Mouse (Mus musculus) hindbrain, embryonic 13.5 days (tissue): Measurements from ENCODE around the gene Emilin3. TPM values are rescaled to one million over a fixed set of nuclear protein-coding genes. Genes with fewer than 3 reads are reported as not detected.
"Not testable (repeated sequence)": the region's sequence is repeated elsewhere in the genome, so short reads cannot be mapped to it uniquely, and the experiment has no call there.

Source experiments
- ATAC-seq: fragments of 200-750 bp; cut with Nextera tagmentation; 2 replicates; pipeline ENCODE4 v1.8.0; 2017; ENCODE audit warnings: moderate TSS enrichment; ENCODE audit not compliant: low FRiP score
- H3K27ac ChIP-seq: fragments of 300-500 bp; sonication (generic); 2 replicates; pipeline ENCODE4 v1.5.1; 2015; ENCODE audit warnings: inconsistent platforms, mild to moderate bottlenecking, moderate library complexity
- H3K27me3 ChIP-seq: fragments of 300-500 bp; sonication (generic); 2 replicates; pipeline ENCODE4 v1.6.1; 2015; ENCODE audit warnings: mild to moderate bottlenecking, inconsistent platforms
- H3K36me3 ChIP-seq: fragments of 300-500 bp; sonication (generic); 2 replicates; pipeline ENCODE4 v1.6.1; 2015; ENCODE audit warnings: mild to moderate bottlenecking, inconsistent platforms
- H3K4me1 ChIP-seq: fragments of 300-500 bp; sonication (generic); replicated peaks from 2 replicates; pipeline ENCODE4 v1.6.1; 2015; ENCODE audit warnings: inconsistent platforms
- H3K4me2 ChIP-seq: fragments of 300-500 bp; sonication (generic); 2 replicates; pipeline ENCODE4 v1.6.1; 2015; ENCODE audit warnings: inconsistent platforms, mild to moderate bottlenecking, moderate library complexity
- H3K4me3 ChIP-seq: fragments of 300-500 bp; sonication (generic); 2 replicates; pipeline ENCODE4 v1.5.1; 2015; ENCODE audit warnings: mild to moderate bottlenecking, inconsistent platforms
- H3K9ac ChIP-seq: fragments of 300-500 bp; sonication (generic); 2 replicates; pipeline ENCODE4 v1.6.1; 2015; ENCODE audit warnings: mild to moderate bottlenecking, inconsistent platforms
- H3K9me3 ChIP-seq: fragments of 300-500 bp; sonication (generic); 2 replicates; pipeline ENCODE4 v1.6.1; 2016; ENCODE audit warnings: inconsistent platforms
- WGBS: fragments of 180-500 bp; shearing (Covaris S2); methylation state at CpG from one replicate; pipeline ENCODE4 v1.1.7; 2015; 5-methylcytosine and 5-hydroxymethylcytosine counted together
- polyA plus RNA-seq: library from polyadenylated mRNA; unstranded; fragments of >200 nt; fragmentation: Nextera tagmentation; extraction: Ambion mirVana; gene quantifications from 2 replicates; pipeline ENCODE4 v1.2.1, GENCODE M21; 2015

The Emilin3 gene
- 0.90 and 1.6 TPM in 2 replicates for polyA plus RNA-seq

GRCm38 (mm10) chr2:160912231-160912671, at the start of gene Emilin3:
Gene Emilin3 (minus strand): TSS chr2:160912328.
- peaks cover 20% of the 10 kb centered on the region for H3K4me1 ChIP-seq
- ATAC-seq: 0 out of 2 replicates have a peak, but pooled peaks have one; percentile 29

GRCm38 (mm10) chr2:160960956-160961646, 49.0 kb upstream of the Emilin3 start:
- Histone ChIP-seq H3K4me2 (no peak overlapping the region), H3K36me3 (peaks cover 83% of the 10 kb centered on the region), H3K27me3 (no peaks in the 10 kb centered on the region), H3K4me3 (no peak overlapping the region), H3K4me1 (no peaks in the 10 kb centered on the region), H3K9ac (no peak overlapping the region), H3K9me3 (no peaks in the 10 kb centered on the region), H3K27ac (no peak overlapping the region)
- ATAC-seq: no peak
- 96% methylated on average over 6 of the region's 6 CpGs for WGBS

More at GRCm38 (mm10) chr2:160912231-160912671, at the start of gene Emilin3:
- peaks cover 94% of the 10 kb centered on the region for H3K27me3 ChIP-seq
- peak within 1 kb of the TSS; percentile 42 for H3K4me3 ChIP-seq
- no peaks in the 10 kb centered on the region for H3K36me3 ChIP-seq
- WGBS: under 1% methylated on average over 45 of the region's 46 CpGs
- peak within 1 kb of the TSS; percentile 75 for H3K4me2 ChIP-seq
- H3K27ac ChIP-seq: no peak within 1 kb of the TSS
- H3K9me3 ChIP-seq: no peaks in the 10 kb centered on the region
- peak within 1 kb of the TSS; percentile 59 for H3K9ac ChIP-seq

GRCm38 (mm10) chr2:160959901-160960300, 47.8 kb upstream of the Emilin3 start:
- WGBS: 95% methylated on average over 5 of the region's 5 CpGs
- peaks cover 83% of the 10 kb centered on the region for H3K36me3 ChIP-seq

GRCm38 (mm10) chr2:160958737-160959136, 46.6 kb upstream of the Emilin3 start:
- no peak for ATAC-seq
- H3K4me1 ChIP-seq: peaks cover under 1% of the 10 kb centered on the region; the same call in 1 of the 2 replicates
- peaks cover 84% of the 10 kb centered on the region for H3K36me3 ChIP-seq
- H3K27ac ChIP-seq: no peak overlapping the region
- no peaks in the 10 kb centered on the region for H3K27me3 ChIP-seq
- H3K4me3 ChIP-seq: no peak overlapping the region
- H3K9ac ChIP-seq: no peak overlapping the region
- 94% methylated on average over 5 of the region's 5 CpGs for WGBS
- no peak overlapping the region for H3K4me2 ChIP-seq
- H3K9me3 ChIP-seq: no peaks in the 10 kb centered on the region

More at GRCm38 (mm10) chr2:160959901-160960300, 47.8 kb upstream of the Emilin3 start:
- no peak for ATAC-seq
- no peak overlapping the region for H3K9ac ChIP-seq
- no peak overlapping the region for H3K4me2 ChIP-seq
- no peak overlapping the region for H3K27ac ChIP-seq
- no peaks in the 10 kb centered on the region for H3K4me1 ChIP-seq
- H3K27me3 ChIP-seq: no peaks in the 10 kb centered on the region
- H3K9me3 ChIP-seq: no peaks in the 10 kb centered on the region
- no peak overlapping the region for H3K4me3 ChIP-seq

- not testable (repeated sequence) for H3K4me3 ChIP-seq, ATAC-seq, H3K4me1 ChIP-seq, H3K27me3 ChIP-seq, H3K9me3 ChIP-seq, H3K9ac ChIP-seq, H3K27ac ChIP-seq, H3K4me2 ChIP-seq
- H3K36me3 ChIP-seq: peaks cover 84% of the 10 kb centered on the region
Measured at GRCm38 (mm10) chr2:160957801-160958200, 45.7 kb upstream of the Emilin3 start.

- not testable (repeated sequence) for H3K9me3 ChIP-seq
- H3K36me3 ChIP-seq: peaks cover 83% of the 10 kb centered on the region
Measured at GRCm38 (mm10) chr2:160957307-160957706, 45.2 kb upstream of the Emilin3 start.

GRCm38 (mm10) chr2:160955331-160955730, 43.2 kb upstream of the Emilin3 start:
- Histone ChIP-seq H3K4me3 (no peak overlapping the region), H3K9ac (no peak overlapping the region), H3K4me2 (no peak overlapping the region), H3K4me1 (peaks cover 7% of the 10 kb centered on the region), H3K36me3 (peaks cover 85% of the 10 kb centered on the region), H3K9me3 (no peaks in the 10 kb centered on the region), H3K27me3 (no peaks in the 10 kb centered on the region), H3K27ac (no peak overlapping the region)
- ATAC-seq: no peak
- WGBS: 78% methylated on average over 7 of the region's 7 CpGs

More at GRCm38 (mm10) chr2:160957307-160957706, 45.2 kb upstream of the Emilin3 start:
- not testable (repeated sequence) for ATAC-seq, H3K9ac ChIP-seq, H3K27ac ChIP-seq, H3K4me3 ChIP-seq, H3K4me1 ChIP-seq, H3K4me2 ChIP-seq, H3K27me3 ChIP-seq

- no peak for ATAC-seq
- no peak overlapping the region for H3K27ac ChIP-seq
- no peaks in the 10 kb centered on the region for H3K27me3 ChIP-seq
- H3K9ac ChIP-seq: no peak overlapping the region
- H3K4me3 ChIP-seq: no peak overlapping the region
- WGBS: 94% methylated on average over 3 of the region's 3 CpGs
- no peak overlapping the region for H3K4me2 ChIP-seq
- H3K36me3 ChIP-seq: peaks cover 85% of the 10 kb centered on the region
- peaks cover 7% of the 10 kb centered on the region for H3K4me1 ChIP-seq
- H3K9me3 ChIP-seq: no peaks in the 10 kb centered on the region
Measured at GRCm38 (mm10) chr2:160954541-160954940, 42.4 kb upstream of the Emilin3 start.

- no peak overlapping the region for H3K4me2 ChIP-seq
- no peak overlapping the region for H3K4me3 ChIP-seq
- peaks cover 7% of the 10 kb centered on the region for H3K4me1 ChIP-seq
- H3K27me3 ChIP-seq: no peaks in the 10 kb centered on the region
- 82% methylated on average over 7 of the region's 7 CpGs for WGBS
- no peak overlapping the region for H3K9ac ChIP-seq
- H3K36me3 ChIP-seq: peaks cover 87% of the 10 kb centered on the region
- no peak overlapping the region for H3K27ac ChIP-seq
- ATAC-seq: no peak; the same call in 1 of the 2 replicates
- H3K9me3 ChIP-seq: no peaks in the 10 kb centered on the region
Measured at GRCm38 (mm10) chr2:160953131-160953873, 41.2 kb upstream of the Emilin3 start.

GRCm38 (mm10) chr2:160951595-160951994, 39.5 kb upstream of the Emilin3 start:
- peaks cover 90% of the 10 kb centered on the region for H3K36me3 ChIP-seq

GRCm38 (mm10) chr2:160942443-160942842, 30.3 kb upstream of the Emilin3 start:
- no peak for ATAC-seq
- peaks cover 7% of the 10 kb centered on the region; the same call in 1 of the 2 replicates for H3K4me1 ChIP-seq
- WGBS: 62% methylated on average over 3 of the region's 3 CpGs

More at GRCm38 (mm10) chr2:160951595-160951994, 39.5 kb upstream of the Emilin3 start:
- peaks cover 7% of the 10 kb centered on the region for H3K4me1 ChIP-seq
- H3K9me3 ChIP-seq: no peaks in the 10 kb centered on the region
- H3K27me3 ChIP-seq: no peaks in the 10 kb centered on the region
- ATAC-seq: no peak
- H3K4me2 ChIP-seq: no peak overlapping the region
- no peak overlapping the region for H3K4me3 ChIP-seq
- 78% methylated on average over 4 of the region's 4 CpGs for WGBS
- no peak overlapping the region for H3K9ac ChIP-seq
- no peak overlapping the region for H3K27ac ChIP-seq

GRCm38 (mm10) chr2:160940930-160941709, 29.0 kb upstream of the Emilin3 start:
- Histone ChIP-seq H3K27me3 (no peaks in the 10 kb centered on the region), H3K36me3 (peaks cover 18% of the 10 kb centered on the region), H3K27ac (0 out of 2 replicates have a peak overlapping the region, but pooled peaks have one; percentile 20), H3K9ac (peak overlapping the region; percentile 35; the same call in 1 of the 2 replicates), H3K9me3 (no peaks in the 10 kb centered on the region), H3K4me2 (no peak overlapping the region), H3K4me1 (peaks cover 7% of the 10 kb centered on the region; the same call in 1 of the 2 replicates), H3K4me3 (no peak overlapping the region)
- 72% methylated on average over 17 of the region's 17 CpGs for WGBS
- ATAC-seq: no peak

More at GRCm38 (mm10) chr2:160942443-160942842, 30.3 kb upstream of the Emilin3 start:
- Histone ChIP-seq H3K9me3 (no peaks in the 10 kb centered on the region), H3K9ac (no peak overlapping the region), H3K4me3 (no peak overlapping the region), H3K27ac (no peak overlapping the region), H3K36me3 (peaks cover 27% of the 10 kb centered on the region), H3K4me2 (no peak overlapping the region), H3K27me3 (no peaks in the 10 kb centered on the region)
